Mouse (Mus musculus): ENCODE data around the gene Mical2.
A peak's percentile ranks its signal among the peaks of the same experiment; 100 is the strongest.

- TF ChIP-seq POLR2A (IDR thresholded peaks at IDR 0.05; ENCODE audit: borderline replicate concordance, extremely low read depth, insufficient read depth, insufficient read length, poor library complexity, severe bottlenecking) (no peak), CTCF (IDR thresholded peaks at IDR 0.05; ENCODE audit: borderline replicate concordance, extremely low read depth, insufficient read depth, insufficient read length) (peak; percentile 35; the same call in 1 of the 2 replicates)
Measured at GRCm38 (mm10) chr7:112233345-112234005, 7.8 kb downstream of the Mical2 start.

Measured in brain, embryonic 14.5 days (tissue).